Mouse (Mus musculus) MEL (cell line): ENCODE results near the gene Sh3glb1.

Experiments
- BHLHE40 ChIP-seq: IDR thresholded peaks from 2 replicates; pipeline ENCODE4 v1.6.1; 2012; ENCODE audit warnings: low read depth, mild to moderate bottlenecking, inconsistent platforms, low read length, improper control_type of control experiment, borderline replicate concordance
- CTCF ChIP-seq, 3 experiments: IDR thresholded peaks in 2 of 3; conservative IDR thresholded peaks in 1 of 3; 2 replicates each; pipeline ENCODE4 v1.5.1; 2011 to 2012; ENCODE audit warnings: low read length in 3 of 3, low read depth in 2 of 3, mild to moderate bottlenecking in 2 of 3, improper control_type of control experiment in 1 of 3, inconsistent platforms in 1 of 3, mixed read lengths in 1 of 3, moderate library complexity in 1 of 3; ENCODE audit not compliant: control insufficient read depth in 1 of 3, insufficient read depth in 1 of 3, poor library complexity in 1 of 3, severe bottlenecking in 1 of 3
- EP300 ChIP-seq, 2 experiments: IDR thresholded peaks; 2 replicates each; pipeline ENCODE4 v1.6.1; 2011; ENCODE audit warnings: improper control_type of control experiment in 2 of 2, low read length in 2 of 2, low read depth in 1 of 2, mild to moderate bottlenecking in 1 of 2
- ETS1 ChIP-seq: IDR thresholded peaks from 2 replicates; pipeline ENCODE4 v1.6.1; 2012; ENCODE audit warnings: low read depth, mild to moderate bottlenecking, inconsistent platforms, low read length, improper control_type of control experiment, moderate library complexity
- GATA1 ChIP-seq: IDR thresholded peaks from 2 replicates; pipeline ENCODE4 v1.6.1; 2011; ENCODE audit warnings: low read depth, low read length, improper control_type of control experiment
- KAT2A ChIP-seq: conservative IDR thresholded peaks from 2 replicates; pipeline ENCODE4 v1.6.1; 2012; ENCODE audit warnings: low read depth, low read length, improper control_type of control experiment, inconsistent platforms
- MAX ChIP-seq: IDR thresholded peaks from 2 replicates; pipeline ENCODE4 v1.6.1; 2011; ENCODE audit warnings: low read length, improper control_type of control experiment
- NRF1 ChIP-seq: IDR thresholded peaks from 2 replicates; pipeline ENCODE4 v1.6.1; 2014; ENCODE audit warnings: low read depth, mild to moderate bottlenecking, inconsistent platforms, low read length, improper control_type of control experiment, moderate library complexity; ENCODE audit not compliant: poor library complexity, insufficient read depth, severe bottlenecking
- POLR2A ChIP-seq, 2 experiments: IDR thresholded peaks; 2 replicates each; pipeline ENCODE4 v1.6.1; 2011 to 2012; ENCODE audit warnings: low read length in 2 of 2, mild to moderate bottlenecking in 2 of 2, control low read depth in 1 of 2, improper control_type of control experiment in 1 of 2, low read depth in 1 of 2, moderate library complexity in 1 of 2; ENCODE audit not compliant: control insufficient read depth in 1 of 2, insufficient read depth in 1 of 2, poor library complexity in 1 of 2
- SMC3 ChIP-seq: IDR thresholded peaks from 2 replicates; pipeline ENCODE4 v1.6.1; 2011; ENCODE audit warnings: low read depth, low read length, improper control_type of control experiment
- USF1 ChIP-seq: IDR thresholded peaks from 2 replicates; pipeline ENCODE4 v1.6.1; 2014; ENCODE audit warnings: low read depth, mild to moderate bottlenecking, inconsistent platforms, low read length, improper control_type of control experiment, moderate library complexity
- ZKSCAN1 ChIP-seq: IDR thresholded peaks from 2 replicates; pipeline ENCODE4 v1.6.1; 2012; ENCODE audit warnings: low read depth, mild to moderate bottlenecking, inconsistent platforms, low read length, improper control_type of control experiment, moderate library complexity
- ZNF384 ChIP-seq: IDR thresholded peaks from 2 replicates; pipeline ENCODE4 v1.6.1; 2012; ENCODE audit warnings: low read depth, mild to moderate bottlenecking, inconsistent platforms, low read length, improper control_type of control experiment

DNA sequence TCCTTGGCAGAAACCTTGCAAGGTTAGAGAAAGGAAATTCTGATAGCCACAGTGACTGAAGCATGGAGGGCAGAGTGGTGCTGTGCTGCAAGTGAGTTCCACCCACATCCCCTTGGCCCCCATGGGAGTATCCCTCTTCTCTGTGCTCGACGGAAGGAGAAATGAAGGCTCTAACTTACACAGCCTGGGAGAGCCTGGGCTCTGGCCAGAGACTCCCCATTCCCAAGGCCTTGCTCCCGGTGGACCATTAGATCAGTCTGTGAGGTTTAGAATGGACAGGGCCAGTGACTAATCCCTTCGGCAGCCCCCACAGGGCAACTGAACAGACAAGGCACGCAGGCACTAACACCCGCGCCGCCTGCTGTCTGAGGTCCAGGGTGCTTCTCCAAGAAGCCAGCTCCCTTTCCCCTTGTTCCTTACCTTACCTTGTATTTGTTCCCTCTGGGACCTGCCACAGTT is 40.4 kb downstream of the Sh3glb1 start:
- no peak for TF ChIP-seq USF1
- TF ChIP-seq POLR2A (IDR thresholded peaks at IDR 0.05; ENCODE audit: control insufficient read depth in 1 of 2, insufficient read depth in 1 of 2, low read depth in 1 of 2, low read length in 2 of 2, poor library complexity in 1 of 2) = no peak
- no peak for TF ChIP-seq ZKSCAN1
- no peak for TF ChIP-seq GATA1
- no peak for TF ChIP-seq CTCF (IDR thresholded peaks at IDR 0.05 in 2 of 3, conservative IDR thresholded peaks at IDR 0.05 in 1 of 3; ENCODE audit: control insufficient read depth in 1 of 3, insufficient read depth in 1 of 3, low read depth in 2 of 3, low read length in 3 of 3, poor library complexity in 1 of 3, severe bottlenecking in 1 of 3)
- TF ChIP-seq ETS1 = no peak
- TF ChIP-seq NRF1 = no peak
- TF ChIP-seq EP300 (IDR thresholded peaks at IDR 0.05; ENCODE audit: low read depth in 1 of 2, low read length in 2 of 2) = no peak
- no peak for TF ChIP-seq SMC3
- no peak for TF ChIP-seq KAT2A
- TF ChIP-seq MAX = no peak
- no peak for TF ChIP-seq ZNF384
- TF ChIP-seq BHLHE40 = no peak
